Mouse (Mus musculus): ENCODE results near the gene Kcp.
A peak's percentile ranks its signal among the peaks of the same experiment; 100 is the strongest.

The Kcp gene

GRCm38 (mm10) chr6:29449858-29450257 is 57.9 kb downstream of the Kcp start:
- no peak for DNase-seq

GRCm38 (mm10) chr6:29445354-29445753 is 62.4 kb downstream of the Kcp start:
- peak; percentile 54 for DNase-seq

- peak; percentile 55 for DNase-seq
Measured at GRCm38 (mm10) chr6:29444773-29445172, 63.0 kb downstream of the Kcp start.

- DNase-seq = no peak
Measured at GRCm38 (mm10) chr6:29439789-29440188, 68.0 kb downstream of the Kcp start.

GRCm38 (mm10) chr6:29439251-29439650 is 68.5 kb downstream of the Kcp start:
- peak; percentile 21 for DNase-seq

GRCm38 (mm10) chr6:29436461-29436934 is 71.3 kb downstream of the Kcp start:
- DNase-seq = peak; percentile 75

GRCm38 (mm10) chr6:29435940-29436451 is 71.8 kb downstream of the Kcp start:
- DNase-seq = peak; percentile 46

- DNase-seq = peak; percentile 62
Measured at GRCm38 (mm10) chr6:29434911-29435691, 72.7 kb downstream of the Kcp start.

GRCm38 (mm10) chr6:29433804-29434795 is 73.7 kb downstream of the Kcp start:
- peak; percentile 37 for DNase-seq

GRCm38 (mm10) chr6:29433038-29433803 is 74.5 kb downstream of the Kcp start, which contains the start of gene Flnc:
Gene Flnc (plus strand): TSS chr6:29433256.
- peak; percentile 43 for DNase-seq

- no peak for DNase-seq
Measured at GRCm38 (mm10) chr6:29432676-29433037, 75.1 kb downstream of the Kcp start.

GRCm38 (mm10) chr6:29432156-29432555 is 75.6 kb downstream of the Kcp start:
- no peak for DNase-seq

GRCm38 (mm10) chr6:29431473-29431872 is 76.3 kb downstream of the Kcp start:
- no peak for DNase-seq

- DNase-seq = no peak
Measured at GRCm38 (mm10) chr6:29430681-29431420, 76.9 kb downstream of the Kcp start.

- no peak for DNase-seq
Measured at GRCm38 (mm10) chr6:29428171-29428570, 79.6 kb downstream of the Kcp start.

GRCm38 (mm10) chr6:29426331-29426730 is 81.4 kb downstream of the Kcp start:
- no peak for DNase-seq

- no peak for DNase-seq
Measured at GRCm38 (mm10) chr6:29425118-29425517, 82.6 kb downstream of the Kcp start.

Measured in lung, postnatal 10 days (tissue).